Mouse (Mus musculus): ENCODE data around the gene Vamp4. TPM values are rescaled to one million over a fixed set of nuclear protein-coding genes. Genes with fewer than 3 reads are reported as not detected.

Vamp4 gene
- polyA plus RNA-seq, 1 experiment from 2014 or later = 70.6 TPM

DNA sequence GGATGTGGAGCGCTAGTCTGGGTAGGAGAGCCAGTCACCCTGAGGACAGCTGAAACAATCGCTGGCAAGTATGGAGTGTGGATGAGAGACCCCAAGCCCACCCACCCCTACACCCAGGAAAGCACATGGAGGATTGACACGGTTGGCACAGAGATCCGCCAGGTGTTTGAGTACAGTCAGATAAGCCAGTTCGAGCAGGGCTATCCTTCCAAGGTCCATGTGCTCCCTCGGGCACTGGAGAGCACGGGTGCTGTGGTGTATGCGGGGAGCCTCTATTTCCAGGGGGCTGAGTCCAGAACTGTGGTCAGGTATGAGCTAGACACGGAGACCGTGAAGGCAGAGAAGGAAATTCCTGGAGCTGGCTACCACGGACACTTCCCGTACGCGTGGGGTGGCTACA, 78.1 kb downstream of the Vamp4 start:
- Histone ChIP-seq H3K4me2 (replicated peaks) (no peak overlapping the region), H3K36me3 (replicated peaks; ENCODE audit: control insufficient read depth, insufficient read depth) (no peaks in the 10 kb centered on the region), H3K27ac (no peak overlapping the region), H3K9ac (no peak overlapping the region), H3K27me3 (ENCODE audit: control insufficient read depth, insufficient read depth, low read length) (no peaks in the 10 kb centered on the region), H3K4me3 (replicated peaks; ENCODE audit: low read length) (no peak overlapping the region), H3K4me1 (replicated peaks; ENCODE audit: control insufficient read depth, insufficient read depth, low read length) (no peaks in the 10 kb centered on the region), H3K9me3 (ENCODE audit: control insufficient read depth, low read length) (no peaks in the 10 kb centered on the region)
- DNase-seq (ENCODE audit: low spot score) (no peak), ATAC-seq (ENCODE audit: low FRiP score) (no peak)
- 94% methylated on average over 14 of the region's 14 CpGs for WGBS

Other genes starting within 250 kb of the Vamp4 start
- 70.0 and 71.6 TPM in 2 replicates for gene Dnm3, start 92.5 kb upstream of the Vamp4 start, polyA plus RNA-seq (2014; fragmentation: Nextera tagmentation; extraction: Ambion mirVana)
- 11.8 and 12.2 TPM in 2 replicates for gene Mettl13, start 22.0 kb upstream of the Vamp4 start, polyA plus RNA-seq (2014; fragmentation: Nextera tagmentation; extraction: Ambion mirVana)
- gene Myoc, start 68.6 kb downstream of the Vamp4 start, polyA plus RNA-seq (2014; fragmentation: Nextera tagmentation; extraction: Ambion mirVana) = 0.13 TPM in 1 of 2 replicates, not detected in the other
- not detected in 2 replicates for gene Myocos, start 87.7 kb downstream of the Vamp4 start, polyA plus RNA-seq (2014; fragmentation: Nextera tagmentation; extraction: Ambion mirVana)
- gene Prrc2c, start 170.0 kb downstream of the Vamp4 start, polyA plus RNA-seq (2014; fragmentation: Nextera tagmentation; extraction: Ambion mirVana) = 144 and 148 TPM in 2 replicates
- gene Fmo4, start 243.5 kb downstream of the Vamp4 start, polyA plus RNA-seq (2014; fragmentation: Nextera tagmentation; extraction: Ambion mirVana) = 0.31 and 0.88 TPM in 2 replicates

Measured in hindbrain, embryonic 14.5 days (tissue).